Mouse (Mus musculus) cerebellum, postnatal 36 days (tissue): Measurements from ENCODE around the gene Ccdc141.

Experiments
- DNase-seq, 2 experiments: peaks; one replicate each; pipeline ENCODE4 v3.0.0; 2021 to 2022; ENCODE audit warnings: mixed read lengths in 2 of 2

Gene Ccdc141

DNA sequence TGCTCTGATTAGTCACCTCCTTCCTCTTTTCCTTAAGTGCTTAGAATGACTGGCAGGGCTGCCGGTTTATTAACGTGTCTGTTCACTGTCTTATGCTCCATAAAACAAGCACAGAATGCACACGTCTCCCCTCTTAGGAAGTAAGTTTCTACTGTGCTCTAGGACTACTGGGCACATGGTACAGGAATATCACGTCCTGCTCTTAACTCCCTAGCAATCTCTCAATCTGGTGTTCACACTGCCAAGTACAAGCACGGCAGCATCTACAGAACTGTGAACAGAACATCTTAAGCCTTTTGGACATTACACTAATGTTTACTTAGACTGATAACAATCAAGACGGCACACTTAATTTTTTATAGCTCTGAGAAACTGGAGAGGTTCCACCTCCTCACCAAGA is 52.3 kb downstream of the Ccdc141 start:
- DNase-seq, result no peak

DNA sequence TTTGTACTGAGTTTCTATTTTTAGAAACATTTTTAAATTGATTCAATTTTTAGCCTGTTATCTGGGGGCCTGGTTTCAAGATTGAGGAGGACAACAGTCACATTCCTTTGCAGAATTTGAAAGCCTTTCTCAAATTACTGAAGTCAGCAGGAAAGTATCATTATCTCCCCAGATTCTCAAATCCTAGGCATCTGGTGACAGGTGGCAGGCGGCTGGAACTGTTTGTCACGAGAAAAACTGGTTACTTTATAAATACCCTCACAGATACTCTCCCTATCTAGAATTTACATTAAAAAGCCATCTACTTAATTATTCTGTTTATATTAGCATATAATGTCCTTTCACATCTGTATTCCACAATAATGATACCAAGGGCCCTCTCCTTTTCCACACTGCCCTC is 56.1 kb downstream of the Ccdc141 start:
- DNase-seq, result no peak

DNA sequence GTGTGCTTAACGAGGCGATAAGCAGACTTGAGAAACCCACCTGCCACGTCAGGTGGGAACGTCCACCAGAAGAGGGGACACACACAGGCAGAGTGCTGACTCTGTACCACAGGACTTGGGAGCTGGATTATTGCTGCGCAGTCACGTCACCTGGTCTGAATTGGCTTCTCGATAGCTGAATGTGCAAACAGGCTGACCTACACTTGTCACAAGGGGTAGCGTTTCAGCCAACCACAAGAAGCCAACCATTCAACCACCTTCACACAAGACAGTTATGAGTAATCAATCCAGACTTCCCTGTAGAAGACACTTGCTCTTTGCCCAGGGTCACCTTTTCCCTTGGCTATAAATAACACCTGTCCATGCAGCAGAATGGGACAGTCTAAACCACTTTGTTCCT is 56.6 kb downstream of the Ccdc141 start:
- no peak for DNase-seq

DNA sequence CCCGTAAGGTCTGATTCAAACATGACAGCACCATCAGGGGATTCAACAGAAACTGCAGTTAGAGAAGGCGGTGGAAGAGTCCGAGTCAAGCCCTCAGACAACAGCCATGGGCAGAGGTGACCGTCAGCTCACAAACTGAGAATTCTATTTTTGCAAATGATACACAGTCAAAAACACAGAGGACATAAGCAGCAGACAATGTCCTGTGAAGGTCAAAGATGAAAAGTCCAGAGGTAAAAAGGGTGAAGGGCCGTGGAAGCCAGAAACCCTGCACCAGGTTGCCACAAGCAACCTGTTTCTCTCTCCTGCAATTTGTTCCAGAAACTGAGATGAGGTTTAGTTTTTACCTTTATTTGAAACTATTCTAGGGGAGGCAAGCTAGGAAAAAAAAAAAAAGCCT is 57.4 kb downstream of the Ccdc141 start:
- DNase-seq, result no peak

DNA sequence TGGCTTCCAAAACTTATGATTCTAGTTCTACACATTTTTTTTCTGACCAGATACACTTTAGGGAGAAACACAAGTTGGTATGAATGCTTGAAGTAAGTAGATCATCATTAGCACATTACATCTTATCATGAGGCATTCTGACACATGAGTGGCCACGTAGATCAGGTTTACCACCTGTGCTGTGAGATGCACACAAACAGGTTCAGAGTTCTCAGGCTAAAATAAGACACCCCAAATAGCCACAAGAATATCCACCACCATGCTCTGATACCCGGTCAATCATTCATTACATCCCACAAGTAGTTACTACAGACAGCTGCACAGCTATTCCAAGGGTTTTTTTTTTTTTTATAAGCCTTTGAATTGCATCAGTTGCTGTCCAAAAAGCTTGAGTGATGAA is 59.3 kb downstream of the Ccdc141 start:
- DNase-seq, result no peak

DNA sequence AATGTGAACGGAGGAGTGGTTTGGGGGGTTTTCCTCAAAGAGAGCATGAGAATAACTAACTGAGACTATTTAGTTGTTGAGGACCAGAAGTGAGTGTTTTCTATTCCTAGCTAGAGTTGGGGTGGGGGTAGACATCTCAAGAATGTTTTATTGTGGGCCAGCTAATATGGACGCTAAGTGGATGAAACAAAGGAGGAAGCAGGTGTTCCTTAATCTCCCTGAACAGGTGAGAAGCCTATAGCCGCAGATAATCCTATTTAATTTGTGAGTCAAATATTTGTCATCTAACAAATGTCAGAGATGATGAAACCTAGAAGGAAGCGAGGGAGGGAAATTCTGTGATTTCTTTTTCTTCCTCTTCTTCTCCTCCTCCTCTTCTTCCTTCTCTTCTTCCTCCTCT is 60.1 kb downstream of the Ccdc141 start:
- no peak for DNase-seq

DNA sequence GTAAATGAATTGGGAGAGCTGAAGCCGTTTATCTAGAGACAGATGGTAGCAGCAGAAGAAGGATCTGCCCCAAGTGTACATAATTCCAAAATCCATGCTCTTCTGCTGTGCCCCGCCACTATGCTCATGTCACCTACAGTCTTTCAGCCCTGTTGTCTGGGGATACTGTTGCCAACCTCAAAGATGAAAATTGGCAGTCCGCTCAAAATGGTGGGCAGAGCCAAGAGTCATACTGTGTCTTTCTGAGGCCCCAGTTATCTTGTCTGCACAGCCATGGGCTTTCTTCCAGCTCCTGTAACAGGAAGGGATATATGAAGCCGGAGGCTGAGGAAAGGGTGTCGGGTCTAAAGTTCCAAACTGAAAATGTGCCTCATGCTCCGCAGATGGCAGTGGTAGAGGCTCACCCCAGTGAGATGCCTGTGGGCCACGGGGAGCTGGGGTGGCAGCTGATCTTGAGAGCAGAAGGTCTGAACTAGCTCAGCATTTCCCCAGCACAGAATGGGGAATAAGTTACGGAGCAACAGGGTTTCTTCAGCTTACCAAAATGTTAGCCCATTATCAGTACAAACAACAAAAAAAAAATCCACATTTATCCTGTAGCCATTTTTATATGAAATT is 60.8 kb downstream of the Ccdc141 start:
- peak; percentile 74 to 84 for DNase-seq

DNA sequence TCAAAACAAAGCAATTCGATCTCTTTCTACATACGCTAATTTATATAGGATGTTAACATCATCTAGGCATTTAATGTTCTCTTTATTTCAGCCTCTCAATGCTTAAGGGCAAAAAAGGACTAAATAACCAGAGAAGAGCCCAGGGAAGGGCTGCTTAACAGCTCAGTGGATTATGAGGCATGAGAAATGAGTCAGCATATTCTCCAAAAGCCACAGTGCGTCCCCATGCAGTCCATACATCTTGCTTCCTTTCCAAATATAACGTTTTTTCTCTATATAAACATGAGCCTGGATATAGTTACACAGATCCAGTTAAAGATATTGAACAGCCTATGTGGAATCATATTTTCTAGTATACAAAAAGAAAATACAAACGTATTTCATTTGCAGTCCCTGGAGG is 61.9 kb downstream of the Ccdc141 start:
- DNase-seq, result no peak

DNA sequence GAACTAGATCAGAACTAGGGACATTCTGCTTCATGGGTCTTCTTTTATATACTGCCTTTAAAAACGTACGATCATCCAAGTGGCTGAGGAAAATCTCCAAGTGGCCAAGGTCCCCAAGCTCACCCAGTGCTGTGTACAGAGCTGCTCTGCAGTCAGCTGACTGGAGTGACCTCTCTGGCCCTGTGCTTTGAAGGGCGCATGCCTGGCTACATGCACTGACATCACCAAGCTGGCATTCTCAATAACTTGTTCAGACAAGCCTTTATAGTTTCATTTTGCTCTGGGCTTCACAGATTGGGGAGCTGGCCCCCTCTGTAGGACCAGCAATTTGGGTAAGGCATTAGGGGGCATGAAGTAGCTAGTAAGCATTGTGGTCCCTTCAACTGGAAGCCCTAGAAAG is 64.3 kb downstream of the Ccdc141 start:
- DNase-seq, result no peak

DNA sequence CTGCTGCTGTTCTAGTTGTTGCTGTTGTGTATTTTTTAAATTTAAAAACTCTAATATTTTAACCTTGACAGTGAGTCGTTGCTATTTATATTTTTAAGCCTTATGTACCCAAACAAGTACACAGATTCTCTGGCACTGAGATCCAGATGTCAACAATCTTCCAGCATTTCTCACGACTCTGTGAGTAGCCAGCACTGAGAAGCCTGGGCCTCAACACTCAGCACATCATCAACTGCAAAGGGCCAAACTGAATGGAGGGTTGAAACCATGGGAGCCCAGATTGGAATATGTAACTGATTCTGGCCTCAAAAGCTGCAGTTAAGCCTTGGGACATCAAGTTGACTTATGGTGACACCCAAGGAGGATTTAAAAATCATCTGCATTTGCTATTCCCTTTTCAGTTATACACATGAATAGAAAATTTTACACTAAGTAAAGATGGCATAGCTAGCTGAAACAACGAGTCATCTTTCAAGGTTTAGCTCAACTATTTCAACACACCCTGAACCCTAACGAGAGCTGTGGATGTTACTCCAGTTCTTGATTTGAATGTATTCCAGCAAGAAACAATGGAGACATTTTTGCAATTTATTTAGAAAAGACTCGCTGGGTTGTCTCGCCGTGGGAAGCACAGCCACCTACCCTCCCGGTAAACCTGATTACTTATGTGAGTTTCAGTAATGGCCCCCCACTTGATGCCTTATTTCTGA is 65.3 kb downstream of the Ccdc141 start:
- DNase-seq, result no peak

DNA sequence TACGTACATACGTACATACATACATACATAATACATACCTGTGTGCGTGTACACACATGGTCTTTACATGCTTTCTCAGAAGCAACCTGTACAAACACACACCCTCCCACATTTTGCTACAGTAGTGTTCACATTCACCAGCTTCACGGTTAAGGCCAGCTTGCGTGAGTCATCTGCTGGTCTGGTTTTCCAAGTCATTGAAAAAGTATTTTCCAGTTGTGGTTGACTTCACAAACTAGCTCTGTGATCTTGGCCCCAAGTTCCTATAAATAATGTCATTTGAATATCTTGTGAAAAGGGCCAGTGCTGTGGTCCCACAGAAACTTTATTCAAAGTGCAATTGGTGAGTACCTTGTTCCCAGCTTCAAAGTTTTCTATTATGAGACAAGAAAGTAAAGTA is 67.9 kb downstream of the Ccdc141 start:
- DNase-seq, result no peak

DNA sequence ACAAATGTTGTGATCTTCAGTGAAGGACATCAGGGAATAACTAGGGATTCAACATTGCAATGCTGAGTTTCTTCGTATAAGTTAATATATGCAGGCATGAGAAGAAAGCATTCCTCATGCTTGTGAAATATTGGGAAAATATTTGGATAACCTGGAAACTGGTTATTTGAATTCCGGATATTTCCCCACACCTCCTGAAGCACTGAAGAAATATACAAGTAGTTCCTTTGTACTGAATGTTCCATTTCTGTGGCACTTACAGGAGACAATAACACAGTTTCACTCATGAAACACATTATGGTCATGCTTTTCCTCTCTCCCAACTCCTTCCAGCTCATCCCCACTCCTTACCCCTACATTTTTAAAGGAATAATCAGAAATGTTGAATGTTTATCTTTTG is 70.6 kb downstream of the Ccdc141 start:
- no peak for DNase-seq

DNA sequence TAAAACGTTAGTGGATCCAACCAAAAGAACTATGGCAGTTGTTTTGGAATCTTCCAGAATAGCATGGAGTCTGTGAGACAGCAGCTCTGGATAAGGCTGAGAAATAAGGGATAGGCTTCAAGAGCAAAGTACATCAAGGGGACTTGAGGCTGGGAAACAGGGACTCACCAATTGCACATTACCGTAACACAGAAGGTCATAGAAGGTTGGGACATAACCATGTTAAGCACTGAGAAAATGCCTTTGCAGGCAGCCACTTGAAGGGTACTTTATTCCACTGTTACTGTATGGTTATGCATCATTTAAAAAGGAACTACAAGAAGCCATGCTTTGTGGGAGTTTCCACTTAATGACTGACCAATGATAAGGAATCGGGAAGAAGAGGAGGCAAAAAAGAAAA is 71.7 kb downstream of the Ccdc141 start:
- no peak for DNase-seq

DNA sequence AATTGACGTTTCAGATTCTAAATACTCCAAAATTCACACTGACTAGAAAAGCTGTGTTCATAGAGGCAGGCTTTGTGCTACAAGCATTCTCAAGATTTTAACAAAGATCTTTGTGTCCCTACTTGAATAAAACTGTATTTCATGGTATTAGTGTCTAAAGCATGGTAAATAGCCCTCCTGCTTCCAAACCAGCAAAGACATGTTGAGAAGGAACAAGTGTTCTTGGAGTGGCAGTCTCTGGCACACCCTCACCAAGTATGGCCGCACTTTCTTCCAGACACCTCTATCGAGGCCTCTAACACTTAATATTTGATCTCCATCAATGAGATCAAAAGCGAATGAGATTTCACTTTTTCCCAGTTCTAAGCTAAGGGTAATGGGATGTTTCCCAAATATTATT is 78.7 kb downstream of the Ccdc141 start:
- no peak for DNase-seq

DNA sequence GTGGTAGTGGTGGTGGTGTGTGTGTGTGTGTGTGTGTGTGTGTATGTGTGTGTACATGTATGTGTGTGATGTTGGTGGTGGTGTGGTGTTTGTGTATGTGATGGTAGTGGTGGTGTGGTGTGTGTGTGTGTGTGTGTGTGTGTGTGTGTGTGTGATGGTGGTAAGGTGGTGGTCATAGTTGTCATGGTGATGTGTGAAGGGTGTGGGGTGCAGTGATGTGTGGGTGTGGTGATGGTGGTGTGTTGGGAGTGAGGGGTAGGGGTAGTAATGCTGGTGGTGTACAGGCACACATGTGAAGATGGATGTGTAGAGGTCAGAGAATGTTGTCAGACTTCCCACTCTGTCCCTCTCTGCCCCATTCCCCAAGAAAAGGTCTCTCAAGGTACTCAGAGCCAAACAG is 85.1 kb downstream of the Ccdc141 start:
- DNase-seq, result no peak

DNA sequence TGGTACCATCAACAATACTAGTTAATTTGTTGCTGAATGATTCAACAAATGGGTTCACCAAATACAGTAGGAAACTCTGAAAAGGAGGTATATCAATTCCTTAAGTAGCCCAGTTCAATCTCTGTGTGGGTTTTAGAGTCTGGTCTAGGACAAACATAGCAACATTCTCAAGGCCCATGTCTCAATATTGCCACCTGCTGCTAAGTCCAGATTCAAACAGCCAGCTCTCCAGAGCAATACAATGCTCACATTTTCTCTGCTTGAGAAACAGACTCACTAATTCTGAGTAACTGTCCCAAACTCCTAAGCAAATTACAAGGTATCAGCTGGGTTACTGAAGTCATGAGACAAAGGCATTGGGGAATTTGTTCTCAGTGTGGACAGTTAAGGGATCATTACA is 85.8 kb downstream of the Ccdc141 start:
- no peak for DNase-seq

DNA sequence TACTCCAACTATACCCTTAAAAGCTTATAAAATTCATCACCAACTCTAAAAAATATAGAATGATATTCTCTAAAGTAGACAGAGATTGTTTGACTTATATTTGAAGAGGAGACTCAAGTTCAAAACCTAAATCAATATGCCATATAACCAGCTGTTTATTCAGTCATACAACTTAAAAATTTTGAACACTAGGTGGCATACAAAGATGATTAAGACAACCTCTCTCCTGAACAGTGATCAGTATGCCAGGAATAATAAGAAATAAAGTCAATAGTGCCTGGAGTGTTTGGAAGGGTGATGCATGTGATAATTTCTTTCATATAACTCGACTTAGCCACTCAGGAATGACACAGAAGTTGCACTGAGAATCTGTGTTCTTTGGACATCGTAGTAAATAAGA is 89.3 kb downstream of the Ccdc141 start:
- DNase-seq, result no peak

DNA sequence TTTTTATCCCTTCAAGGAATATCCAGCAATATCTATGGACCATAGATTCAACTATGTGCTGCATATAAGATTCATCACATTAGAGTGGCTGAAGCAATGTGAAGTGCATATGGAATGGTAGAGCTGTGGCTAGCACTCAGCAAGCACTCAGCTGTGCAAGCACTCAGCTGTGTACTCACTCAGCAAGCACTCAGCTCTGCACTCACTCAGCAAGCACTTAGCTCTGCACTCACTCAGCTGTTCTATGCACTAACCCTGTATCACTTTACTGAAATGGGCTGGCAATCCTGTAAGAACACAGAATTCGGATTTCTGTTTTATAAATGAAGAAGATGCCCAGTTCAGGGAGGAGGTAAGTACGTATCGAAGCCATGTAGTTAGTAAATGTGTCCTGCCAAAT is 89.8 kb downstream of the Ccdc141 start:
- no peak for DNase-seq

DNA sequence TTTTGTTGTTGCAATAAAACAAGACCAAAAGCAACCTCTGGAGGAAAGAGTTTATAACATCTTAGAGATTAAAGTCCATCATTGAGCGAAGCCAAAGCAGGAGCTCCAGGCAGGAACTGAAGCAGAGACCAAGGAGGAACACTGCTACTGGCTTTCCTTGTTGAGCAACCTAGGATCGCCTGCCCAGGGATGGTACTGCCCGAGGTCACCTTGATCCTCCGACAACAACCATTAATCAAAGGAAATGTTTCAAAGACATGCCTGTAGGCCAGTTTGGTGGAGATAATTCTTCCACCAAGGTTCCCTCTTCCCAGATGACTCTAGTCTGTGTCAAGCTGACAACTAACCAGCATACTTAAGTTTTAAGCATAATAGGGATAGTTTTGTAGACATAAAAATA is 91.7 kb downstream of the Ccdc141 start:
- no peak for DNase-seq

DNA sequence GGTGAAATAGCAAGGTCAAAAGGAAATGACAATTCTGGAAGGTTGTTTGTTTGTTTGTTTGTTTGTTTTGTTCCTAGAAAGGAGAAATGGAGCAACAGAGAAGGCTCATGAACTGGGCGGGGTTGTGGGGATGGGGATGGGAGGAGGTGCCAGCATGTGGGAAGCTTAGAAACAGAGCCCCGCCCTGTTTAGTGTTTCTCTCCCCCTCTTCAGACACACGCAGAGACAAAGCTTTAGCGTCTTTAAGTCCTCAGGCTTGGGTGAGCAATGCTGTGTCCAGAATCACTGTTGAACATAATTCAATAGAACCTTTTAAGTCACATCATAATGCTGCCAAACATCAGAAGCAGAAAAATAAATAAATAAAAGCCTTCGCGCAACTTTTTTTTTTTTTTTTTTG is 96.1 kb downstream of the Ccdc141 start:
- DNase-seq, result no peak

DNA sequence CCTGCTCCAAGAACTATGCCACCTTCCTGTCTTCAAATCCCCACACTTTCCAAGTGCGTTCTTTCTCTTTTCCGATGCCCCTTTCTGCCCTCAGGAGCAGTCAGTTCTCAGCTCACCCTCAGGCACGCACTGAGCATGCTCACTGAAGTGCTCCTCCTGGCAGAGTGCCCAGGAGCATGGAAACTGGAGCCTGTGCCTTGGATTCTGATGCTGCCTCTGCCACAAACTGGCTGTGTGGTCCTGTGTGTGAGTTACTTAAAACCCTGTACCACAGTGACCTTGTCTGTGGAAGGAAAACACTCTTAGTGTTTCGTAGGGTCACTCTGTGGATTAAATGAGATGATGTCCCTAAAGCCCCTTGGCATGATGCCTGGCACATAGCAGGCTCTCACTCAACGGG is 96.5 kb downstream of the Ccdc141 start:
- DNase-seq, result peak; percentile 43 to 54

DNA sequence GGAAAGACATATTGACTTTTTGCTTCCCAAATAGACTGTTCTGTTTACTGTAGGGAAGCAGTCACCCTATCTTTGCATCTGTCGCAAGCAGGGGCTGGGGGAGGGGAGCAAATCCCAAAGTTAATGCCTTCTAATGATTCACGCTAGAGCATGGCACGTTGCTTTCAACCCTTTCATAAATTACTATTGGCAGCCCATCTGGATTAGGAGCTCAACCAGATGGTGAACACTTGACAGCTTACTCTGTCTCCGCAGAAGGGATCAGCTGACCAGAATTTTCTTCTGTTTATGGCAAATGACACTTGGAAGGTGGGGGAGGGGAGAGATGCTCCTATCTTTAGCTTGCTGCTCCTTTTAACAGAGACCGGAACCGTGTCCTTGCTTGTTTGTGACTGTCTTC is 105.1 kb downstream of the Ccdc141 start:
- DNase-seq, result no peak

DNA sequence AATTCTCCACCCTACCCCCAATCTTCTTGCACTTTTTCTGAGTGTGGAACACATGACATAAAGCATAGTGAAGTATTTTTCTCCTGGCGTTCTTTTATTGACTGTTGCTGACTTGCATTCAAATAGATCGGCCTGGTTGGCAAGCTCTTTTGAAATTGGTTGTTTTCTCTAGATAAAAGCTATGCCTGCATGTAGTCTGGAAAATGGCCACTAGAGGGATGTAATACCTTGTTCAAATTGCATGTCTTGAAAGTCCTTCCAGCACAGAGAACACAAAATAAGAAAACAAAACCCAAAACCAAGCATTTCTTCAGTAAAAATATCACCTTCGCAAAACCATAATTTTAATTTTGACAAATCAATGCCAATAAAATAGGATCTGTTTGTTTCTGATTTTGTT is 108.6 kb downstream of the Ccdc141 start:
- DNase-seq, result peak in 1 of 2 experiments; percentile 47

DNA sequence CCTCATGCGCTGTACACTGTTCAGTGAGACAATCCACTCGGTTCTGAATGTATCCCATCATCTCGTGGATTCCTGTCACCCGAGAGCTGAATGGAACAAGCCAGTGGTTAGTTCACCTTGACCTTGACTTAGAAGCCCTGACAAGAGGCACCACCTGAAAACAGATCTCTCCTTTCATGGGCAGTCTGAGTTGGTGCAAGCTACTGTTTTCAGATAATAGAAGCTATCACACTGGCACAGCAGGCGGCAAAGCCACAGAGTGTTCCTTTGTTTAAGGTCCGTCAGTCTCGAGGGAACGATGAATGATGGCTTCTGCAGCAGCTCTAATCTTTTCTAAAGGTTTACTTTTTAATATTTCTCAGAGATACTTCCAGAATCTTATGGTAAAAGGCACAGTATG is 110.8 kb downstream of the Ccdc141 start:
- no peak for DNase-seq

DNA sequence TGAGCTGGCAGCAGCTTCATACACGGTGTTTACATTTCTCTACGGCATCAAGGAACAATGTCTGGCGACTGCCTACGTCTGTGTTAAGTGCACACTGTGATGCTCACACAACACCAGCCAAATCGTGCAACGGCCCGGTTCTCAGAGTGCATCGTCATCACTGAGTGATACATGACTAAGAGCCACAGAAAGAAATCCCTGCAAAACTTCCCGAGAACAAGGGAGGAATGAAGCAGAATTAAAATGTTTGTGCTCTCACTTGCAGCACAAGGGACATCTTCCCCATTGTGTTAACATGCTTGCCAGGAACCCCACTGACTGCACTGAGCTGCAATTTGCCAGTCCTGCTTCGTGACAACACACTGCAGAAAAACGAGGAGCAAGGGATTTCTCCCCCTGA is 114.1 kb downstream of the Ccdc141 start:
- DNase-seq, result peak; percentile 19 to 45
